Mouse (Mus musculus): Measurements from ENCODE around the gene Ttll5.

The Ttll5 gene

DNA sequence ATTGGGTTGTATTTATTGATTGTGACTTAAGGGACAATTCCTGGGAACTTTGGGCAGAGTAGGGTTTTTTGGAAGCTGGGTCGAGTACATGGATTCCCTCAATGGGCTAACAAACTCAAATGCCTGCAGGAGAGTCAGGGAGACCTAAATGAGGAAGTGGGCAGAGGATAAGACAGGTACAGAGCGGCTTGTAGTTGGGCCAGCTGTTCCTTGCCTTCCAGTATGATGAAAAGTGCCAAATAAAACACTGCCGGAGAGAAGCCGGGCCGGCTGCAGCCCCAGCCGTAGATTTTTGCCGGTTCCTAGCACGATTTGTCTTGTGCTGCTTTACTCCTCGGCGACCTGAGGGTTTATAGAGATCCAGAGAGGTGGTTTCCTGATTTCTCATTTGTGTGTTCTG lies 104.1 kb downstream of the Ttll5 start:
- no peak for DNase-seq (ENCODE audit: low read depth)

DNA sequence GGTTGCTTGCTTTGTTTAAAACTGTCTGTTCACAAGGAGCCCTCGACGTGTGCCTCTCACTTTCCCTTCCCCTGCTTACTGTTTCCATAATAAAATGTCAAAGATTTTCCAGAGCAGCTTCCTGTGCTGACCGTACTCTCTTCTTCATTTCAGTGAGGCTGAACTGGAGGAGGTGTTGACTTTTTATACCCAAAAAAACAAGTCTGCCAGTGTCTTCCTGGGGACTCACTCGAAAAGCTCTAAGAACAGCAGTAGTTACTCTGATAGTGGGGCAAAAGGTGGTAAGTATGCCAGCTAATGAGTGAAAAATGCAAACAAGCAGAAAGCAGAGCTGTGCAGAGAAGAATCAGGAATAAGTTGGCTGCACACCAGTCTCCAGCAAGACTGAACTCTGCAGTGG lies 105.3 kb downstream of the Ttll5 start:
- no peak for DNase-seq (ENCODE audit: low read depth)

DNA sequence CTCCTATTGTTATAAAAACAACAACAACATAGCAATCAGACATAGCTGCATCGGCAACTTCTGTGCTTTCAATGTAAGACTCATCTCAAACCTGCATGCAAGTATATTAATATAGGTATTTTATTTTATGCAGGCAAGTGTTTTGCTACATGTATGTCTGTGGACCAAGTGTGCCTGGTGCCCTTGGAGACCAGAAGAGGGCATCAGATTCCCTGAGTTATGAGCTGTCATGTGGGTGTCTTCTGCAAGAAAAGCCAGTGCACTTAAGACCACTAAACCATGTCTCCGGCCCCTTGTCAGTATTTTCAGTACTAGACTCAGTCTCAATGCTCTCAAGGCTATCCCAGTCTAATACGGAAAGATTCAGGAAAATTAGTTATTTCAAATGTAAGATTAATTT lies 106.3 kb downstream of the Ttll5 start:
- DNase-seq (ENCODE audit: low read depth), result peak; percentile 17

DNA sequence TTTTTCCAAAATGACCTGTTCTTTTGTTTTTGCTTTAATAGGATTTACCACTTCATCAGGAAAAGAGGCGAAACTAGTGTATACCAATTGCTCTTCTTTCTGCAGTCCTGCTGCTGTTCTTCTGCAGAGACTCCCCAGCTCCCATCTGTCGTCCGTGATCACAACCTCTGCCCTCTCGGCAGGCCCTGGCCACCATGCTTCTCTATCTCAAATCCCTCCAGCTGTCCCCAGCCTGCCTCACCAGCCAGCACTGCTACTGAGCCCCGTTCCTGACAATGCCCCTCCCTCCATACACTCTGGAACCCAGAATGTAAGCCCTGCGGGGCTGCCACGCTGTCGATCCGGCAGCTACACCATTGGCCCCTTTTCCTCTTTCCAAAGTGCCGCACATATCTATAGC lies 108.8 kb downstream of the Ttll5 start:
- DNase-seq (ENCODE audit: low read depth), result no peak

DNA sequence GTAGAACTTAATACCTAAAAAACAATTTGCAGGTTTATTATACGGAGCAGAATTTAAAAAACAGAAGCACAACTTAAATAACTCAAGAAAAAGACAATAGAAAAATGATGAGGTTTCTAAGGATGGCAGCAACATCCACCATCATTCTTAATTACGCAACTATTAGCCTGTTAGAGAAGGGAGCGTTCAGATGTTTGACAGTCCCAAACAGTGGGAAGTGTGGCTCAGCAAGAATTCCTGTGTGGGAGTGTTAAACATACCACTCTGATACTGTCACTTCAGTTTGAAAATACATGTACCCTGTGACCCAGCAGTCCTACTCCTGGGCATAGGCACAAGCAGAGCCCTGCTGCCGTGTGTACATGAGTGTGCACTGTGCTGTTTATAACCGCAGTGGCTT lies 112.9 kb downstream of the Ttll5 start:
- DNase-seq (ENCODE audit: low read depth), result no peak

DNA sequence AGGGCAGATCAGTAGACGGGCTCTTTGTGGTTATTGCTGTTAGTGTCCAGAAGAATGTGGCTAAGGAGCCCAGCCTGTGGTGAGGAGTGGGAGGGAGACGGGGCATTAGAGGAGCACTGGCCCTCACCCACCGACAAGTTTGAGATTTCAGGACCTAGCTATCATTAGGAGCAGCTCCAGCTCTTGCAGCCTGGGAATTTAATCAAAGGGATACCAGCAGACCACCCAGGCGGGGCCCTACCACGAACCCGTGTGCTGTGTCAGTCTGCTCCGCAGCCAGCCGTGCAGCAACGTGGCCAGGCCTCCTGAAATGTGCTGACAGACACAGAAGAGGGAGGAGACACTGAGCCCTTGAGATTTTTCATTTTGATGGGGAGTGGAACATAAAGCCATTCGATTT lies 119.0 kb downstream of the Ttll5 start:
- no peak for DNase-seq (ENCODE audit: low read depth)

DNA sequence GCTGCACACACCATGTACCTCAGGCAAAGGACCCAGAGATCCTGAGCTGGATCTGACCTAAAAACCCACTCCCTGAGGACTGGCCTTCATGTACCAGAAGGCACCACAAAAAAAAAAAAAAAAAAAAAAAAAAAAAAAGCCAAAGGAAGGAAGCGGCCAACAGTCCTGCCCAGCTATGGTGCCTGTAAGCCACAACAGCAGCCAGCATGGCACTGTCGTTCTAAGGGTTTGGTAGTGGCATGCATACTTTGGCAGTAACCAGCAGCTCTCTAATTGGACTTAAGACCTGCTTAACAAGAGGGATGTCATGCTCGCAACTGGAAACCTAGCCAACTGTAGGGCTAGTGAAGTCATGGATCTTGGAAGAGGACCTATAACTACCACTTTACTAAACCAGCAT lies 120.0 kb downstream of the Ttll5 start:
- DNase-seq (ENCODE audit: low read depth), result no peak

DNA sequence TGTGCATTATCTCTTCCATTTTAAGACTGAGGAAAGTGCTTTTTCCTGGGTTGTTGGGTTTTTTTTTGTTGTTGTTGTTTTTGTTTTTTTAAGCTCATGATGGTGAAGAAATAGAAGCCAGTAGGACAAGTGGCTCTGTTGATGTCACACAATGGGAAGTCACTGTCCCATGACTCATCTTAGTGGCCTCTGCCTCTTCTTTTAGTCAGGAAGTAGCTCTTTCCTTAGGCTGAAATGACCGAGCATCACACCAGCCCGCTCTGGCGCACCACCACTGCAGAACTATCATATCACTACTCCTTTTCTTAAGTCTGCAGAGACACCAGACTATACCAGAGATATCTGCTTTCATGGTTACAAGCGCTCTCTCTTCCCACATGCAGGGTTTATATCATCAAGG lies 122.7 kb downstream of the Ttll5 start:
- no peak for DNase-seq (ENCODE audit: low read depth)

DNA sequence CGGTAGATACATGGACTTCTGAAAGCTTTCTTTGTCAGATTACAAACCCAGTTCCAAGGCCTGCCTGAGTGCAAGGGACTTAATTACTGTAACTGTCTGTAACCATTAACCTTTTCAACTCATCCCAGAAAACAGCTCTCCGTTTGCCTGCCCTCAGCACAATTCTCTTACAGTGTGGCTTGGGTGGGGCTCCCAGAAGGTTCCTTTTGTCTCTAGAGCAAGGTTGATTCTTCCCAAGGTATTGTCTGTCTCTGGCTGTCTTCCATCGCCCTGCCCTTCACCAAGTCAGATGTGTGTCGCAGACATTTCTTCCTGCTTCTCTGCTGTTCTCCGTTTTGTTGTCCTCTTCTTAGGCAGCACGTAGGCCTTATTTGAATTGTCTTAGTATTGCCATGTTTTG lies 125.2 kb downstream of the Ttll5 start:
- DNase-seq (ENCODE audit: low read depth), result no peak

DNA sequence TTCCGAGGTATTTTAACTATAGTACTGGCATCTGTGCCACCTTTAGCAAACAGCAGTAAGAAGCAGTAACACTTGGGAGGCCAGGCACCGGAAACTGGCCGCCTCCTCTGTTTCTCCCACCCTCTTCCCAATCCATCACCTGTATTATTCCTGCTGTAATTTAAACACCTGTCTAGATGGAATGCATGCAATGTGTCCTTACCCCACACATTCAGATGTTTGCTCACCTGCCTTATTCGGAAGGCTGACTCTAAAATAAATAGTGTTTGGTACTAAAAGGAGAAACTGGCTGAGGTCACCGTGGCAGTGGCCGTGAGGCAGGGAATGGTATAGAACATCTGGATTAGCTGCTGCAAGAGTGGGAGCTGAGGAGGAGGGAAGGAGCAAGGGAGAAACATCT lies 125.9 kb downstream of the Ttll5 start:
- DNase-seq (ENCODE audit: low read depth), result no peak

DNA sequence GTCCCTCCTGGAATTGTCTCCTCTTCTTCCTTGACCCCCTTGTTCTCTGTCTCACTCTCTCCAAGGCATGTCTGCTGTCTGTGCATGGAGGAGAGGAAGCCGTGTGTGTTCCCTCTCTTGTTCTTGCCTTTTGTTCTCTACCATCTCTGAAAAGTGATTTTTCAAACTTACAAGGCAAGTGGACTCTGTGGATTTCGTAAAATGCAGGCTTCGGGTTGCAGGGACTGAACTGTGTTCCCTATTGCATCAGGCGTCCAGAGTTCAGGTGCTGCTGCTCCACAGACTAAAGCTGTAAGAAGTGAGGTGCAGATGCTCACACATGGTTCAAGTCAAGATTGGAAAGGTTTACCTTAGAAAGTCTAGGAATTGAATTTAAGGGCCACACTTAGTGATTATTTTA lies 126.6 kb downstream of the Ttll5 start:
- no peak for DNase-seq (ENCODE audit: low read depth)

DNA sequence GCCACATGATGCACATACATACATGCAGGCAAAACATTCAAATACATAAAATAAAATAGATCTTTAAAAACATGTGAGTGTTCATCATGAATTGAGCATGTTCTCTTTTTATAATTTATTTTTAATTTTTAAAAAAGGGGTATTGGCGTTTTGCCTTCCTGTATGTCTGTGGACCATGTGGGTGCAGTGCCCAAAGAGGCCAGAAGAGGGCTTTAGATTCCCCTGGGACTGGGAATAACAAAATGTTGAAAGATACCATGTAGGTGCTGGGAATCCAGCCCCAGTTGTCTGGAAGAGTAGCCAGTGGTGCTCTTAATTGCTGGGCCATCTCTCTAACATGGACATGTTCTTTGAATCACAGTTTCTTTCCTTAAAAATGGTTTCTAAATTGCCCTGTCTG lies 127.4 kb downstream of the Ttll5 start:
- peak; percentile 52 for DNase-seq (ENCODE audit: low read depth)

DNA sequence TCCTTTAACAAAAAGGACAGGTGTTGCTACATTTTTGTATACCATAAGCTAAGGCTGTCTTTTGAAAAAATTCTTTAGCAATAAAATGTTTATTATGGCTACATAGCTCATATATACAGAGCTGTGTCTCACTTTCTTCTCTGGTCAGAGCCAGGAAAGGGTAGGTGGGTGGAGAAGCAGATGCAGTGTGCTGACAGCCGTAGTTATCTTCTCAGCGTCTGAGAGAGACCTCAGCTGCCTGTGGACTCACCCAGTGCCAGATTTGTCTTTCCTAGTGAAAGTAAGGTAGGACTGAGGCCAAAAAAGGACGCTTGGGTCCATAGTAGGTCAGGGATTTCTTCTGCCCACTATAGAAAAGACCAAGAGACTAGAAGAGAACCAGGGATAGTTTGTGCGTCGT lies 127.9 kb downstream of the Ttll5 start:
- no peak for DNase-seq (ENCODE audit: low read depth)

DNA sequence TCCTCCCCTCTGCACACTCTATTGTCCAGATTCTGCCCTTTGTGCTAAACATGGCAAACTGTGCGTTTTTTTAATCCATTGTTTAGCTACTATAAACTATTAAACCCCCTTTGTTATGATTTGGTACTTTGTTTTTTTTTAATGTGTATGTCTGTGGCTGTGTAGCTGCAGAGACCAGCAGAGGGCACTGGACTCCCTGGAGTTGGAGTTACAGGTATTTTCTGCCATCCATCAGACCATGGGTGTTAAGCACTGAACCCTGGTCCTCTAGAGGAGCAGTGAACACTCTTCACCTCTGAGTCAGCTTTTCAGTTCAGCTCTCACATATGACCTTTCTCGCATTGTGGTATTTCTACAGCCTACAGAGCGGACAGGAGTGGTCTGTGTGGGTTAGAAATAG lies 129.7 kb downstream of the Ttll5 start:
- peak; percentile 55 for DNase-seq (ENCODE audit: low read depth)

DNA sequence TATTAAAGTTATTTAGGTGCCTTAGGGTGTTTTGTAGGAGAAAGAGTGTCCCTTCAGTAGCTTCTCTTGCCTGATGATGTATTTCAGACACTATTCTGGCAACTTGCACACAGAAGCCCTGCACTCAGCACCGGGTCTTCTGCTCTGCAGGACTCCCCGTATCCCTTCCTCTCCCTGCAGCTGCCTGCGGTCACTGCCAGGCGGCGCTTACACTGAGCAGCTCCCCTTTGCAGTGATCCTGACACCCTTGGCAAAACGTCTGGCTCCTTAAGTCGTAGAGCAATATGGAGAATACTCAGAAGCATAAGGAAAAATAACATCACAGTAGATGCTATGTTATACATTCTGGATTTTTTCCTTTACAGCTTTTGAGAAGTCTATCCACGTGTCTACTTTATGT lies 130.6 kb downstream of the Ttll5 start:
- no peak for DNase-seq (ENCODE audit: low read depth)

DNA sequence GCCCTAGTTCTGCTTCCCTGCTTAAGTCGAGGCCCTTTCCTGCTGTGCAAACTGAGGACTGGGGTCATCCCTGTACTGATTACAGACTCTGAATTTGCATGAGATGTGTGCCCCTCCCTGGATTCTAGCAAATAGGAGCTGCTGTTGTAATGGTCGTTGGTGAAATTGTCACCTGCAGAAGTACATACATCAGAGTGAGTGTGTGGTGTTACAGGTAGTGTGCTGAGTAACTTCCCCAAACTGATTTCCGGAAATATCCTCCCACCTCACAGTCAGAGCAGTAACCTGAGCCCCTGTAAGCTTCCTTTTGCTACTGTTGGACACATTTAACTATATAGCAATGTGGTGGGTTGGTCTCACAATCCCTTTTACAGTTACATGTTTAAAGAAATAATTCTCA lies 131.2 kb downstream of the Ttll5 start:
- no peak for DNase-seq (ENCODE audit: low read depth)

DNA sequence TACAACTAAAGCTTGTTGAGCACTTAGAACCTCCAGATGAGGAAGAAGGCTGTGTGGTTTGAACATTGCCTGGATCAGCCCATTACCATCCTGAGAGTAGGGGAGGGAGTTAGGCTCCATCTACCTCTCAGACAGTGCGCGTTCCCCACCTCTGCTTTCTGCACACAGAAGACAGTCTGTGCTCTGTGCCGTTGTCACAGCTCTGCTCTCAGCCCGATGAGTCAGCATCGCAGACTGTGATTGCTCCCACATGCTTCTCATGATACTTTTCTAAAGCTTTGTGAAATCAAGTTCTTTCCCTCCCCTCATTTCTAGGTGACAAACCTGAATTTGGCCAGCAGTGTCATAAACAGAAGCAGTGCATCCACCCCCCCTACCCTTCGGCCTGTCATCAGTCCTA lies 131.8 kb downstream of the Ttll5 start:
- no peak for DNase-seq (ENCODE audit: low read depth)

DNA sequence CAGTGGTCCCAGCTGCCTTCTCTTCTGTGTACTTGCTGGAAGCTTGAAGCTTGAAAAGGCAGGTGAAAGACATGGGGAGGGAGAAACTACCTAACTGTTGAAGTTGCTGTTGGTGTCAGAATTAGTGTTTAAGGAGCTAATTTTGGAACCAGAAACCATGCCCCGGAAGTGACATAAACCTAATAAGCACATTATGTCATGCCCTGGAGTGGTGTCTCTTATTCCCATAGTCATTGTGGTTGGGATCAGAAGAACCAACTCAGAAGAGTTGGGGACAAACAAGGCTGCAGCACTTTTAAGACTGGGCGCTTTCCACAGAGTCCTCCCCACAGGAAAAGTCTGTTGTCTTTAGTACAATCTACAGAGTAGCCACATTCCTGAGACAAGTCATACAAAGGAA lies 134.0 kb downstream of the Ttll5 start:
- no peak for DNase-seq (ENCODE audit: low read depth)

DNA sequence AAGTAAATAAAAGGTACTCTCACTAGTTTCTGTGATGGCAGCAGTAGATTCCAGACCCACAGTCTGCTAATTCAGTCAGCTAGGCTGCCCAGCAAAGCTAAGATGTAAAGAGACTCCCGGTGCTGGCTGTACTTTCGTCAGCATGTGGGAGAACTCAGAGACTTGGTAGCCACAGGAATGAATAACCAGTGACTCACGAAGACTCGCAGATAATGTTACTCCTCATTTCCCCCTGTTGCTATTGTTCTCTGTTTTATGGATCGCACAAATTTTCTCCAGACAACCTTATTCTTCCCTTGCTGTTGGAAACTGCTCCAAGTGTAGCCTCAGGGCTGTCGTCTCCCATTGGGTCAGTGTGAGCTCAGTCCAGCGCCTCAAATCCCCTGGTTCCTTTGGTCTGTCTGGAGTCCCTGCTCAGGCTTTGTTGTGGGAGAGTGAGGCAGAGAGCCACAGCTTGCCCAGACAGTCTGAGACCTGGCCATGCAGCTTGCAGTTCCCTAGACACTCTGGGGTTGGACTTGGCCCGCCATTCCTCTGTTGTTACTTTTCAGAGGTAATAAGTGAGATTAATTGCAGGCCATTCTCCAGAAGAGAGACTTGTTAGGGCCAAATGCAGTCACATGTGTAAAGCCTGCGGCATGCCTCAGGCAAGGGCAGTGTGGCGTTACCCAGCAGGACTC lies 135.5 kb downstream of the Ttll5 start:
- no peak for DNase-seq (ENCODE audit: low read depth)

DNA sequence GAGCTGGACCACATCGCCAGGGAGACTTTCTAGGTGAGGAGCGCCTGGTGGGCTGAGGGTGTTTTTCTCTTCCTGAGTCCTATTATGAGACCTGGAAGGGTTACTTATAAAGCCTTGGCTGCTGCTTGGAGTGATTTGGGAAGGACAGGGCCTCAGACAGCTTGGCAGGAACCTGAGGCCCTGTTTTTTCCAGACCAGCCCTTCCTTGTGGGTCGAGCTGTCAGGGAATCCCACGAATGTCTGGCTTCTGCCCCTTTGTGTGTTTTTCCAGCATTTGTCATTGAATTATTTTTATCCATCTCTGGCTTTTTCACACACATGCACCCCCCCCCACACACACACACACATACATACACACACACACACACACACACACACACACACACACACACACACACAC lies 136.2 kb downstream of the Ttll5 start:
- no peak for DNase-seq (ENCODE audit: low read depth)

DNA sequence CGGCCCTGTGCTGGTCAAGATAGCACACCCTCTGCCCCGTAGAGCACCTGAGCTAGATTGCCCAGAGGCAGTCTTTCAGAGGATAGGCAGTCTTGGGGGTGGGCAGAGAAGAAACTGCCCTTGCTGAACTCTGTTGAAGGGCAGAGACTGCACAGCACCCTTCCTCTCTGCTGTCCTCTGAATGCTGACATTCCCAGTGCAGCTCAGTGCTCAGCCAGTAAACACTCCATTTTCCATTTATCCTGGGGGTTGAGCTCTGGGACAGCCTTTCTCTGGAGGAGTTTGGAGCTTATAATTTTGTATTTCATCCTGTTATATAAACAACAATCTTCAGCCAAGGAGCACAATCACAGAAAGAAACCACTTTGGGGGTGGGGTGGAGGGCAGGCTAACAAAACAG lies 138.7 kb downstream of the Ttll5 start:
- no peak for DNase-seq (ENCODE audit: low read depth)

DNA sequence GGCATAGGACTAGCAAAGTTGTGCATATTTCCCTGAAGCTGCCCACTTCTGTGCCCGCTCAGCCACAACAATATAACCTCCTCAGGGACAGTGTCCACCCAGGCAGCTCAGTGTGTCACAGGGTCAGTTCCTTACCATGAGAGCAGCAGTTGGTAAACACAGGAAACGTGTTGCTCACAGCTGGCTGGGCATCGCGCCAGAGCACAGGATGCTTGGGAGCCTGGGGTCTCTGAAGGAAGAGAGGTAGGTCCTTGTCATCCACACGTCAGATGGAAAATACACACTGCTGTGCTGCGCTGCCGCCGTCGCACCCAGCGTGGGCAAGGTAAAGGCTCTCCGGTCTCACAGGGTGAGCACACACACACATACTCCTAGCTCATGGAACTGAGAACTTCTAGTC lies 139.2 kb downstream of the Ttll5 start:
- peak; percentile 36 for DNase-seq (ENCODE audit: low read depth)

DNA sequence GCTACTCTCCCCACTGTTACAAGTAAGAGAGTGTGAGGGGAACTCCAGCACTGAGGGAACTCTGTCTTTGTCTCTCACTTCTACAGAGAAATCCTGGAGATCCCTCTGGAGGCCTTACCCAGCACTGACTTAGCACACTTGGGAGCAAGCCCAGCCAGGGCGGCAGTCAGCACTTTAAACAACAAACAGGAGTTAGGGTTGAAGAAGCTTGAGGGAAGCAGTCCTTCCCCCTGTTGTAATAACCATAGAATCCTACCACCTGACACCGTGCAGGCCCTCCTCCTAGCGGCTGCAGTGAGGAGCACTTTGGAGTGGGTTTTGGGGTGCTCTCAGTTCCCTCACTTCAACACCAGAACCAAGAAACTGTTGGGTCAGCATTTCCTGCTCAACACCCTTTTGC lies 140.0 kb downstream of the Ttll5 start:
- no peak for DNase-seq (ENCODE audit: low read depth)

DNA sequence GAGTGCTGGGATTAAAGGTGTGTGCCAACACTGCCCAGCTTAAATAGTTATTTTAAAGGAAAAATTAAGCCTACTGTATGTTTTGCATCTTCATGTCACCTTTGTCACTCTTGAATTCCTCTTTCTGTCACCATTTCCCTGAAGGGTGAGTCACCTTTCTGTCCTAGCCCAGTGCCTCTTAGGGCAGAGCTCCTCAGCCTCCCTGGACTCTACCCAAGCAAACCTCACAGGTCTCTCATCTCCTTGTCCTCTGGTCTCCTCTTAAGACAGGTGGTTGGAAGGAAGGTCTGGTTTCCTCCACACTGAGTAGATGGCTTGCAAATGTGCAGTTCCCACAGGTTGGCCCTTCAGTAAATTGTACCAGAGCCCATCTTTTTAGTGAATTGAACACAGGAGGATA lies 143.4 kb downstream of the Ttll5 start:
- peak; percentile 34 for DNase-seq (ENCODE audit: low read depth)

DNA sequence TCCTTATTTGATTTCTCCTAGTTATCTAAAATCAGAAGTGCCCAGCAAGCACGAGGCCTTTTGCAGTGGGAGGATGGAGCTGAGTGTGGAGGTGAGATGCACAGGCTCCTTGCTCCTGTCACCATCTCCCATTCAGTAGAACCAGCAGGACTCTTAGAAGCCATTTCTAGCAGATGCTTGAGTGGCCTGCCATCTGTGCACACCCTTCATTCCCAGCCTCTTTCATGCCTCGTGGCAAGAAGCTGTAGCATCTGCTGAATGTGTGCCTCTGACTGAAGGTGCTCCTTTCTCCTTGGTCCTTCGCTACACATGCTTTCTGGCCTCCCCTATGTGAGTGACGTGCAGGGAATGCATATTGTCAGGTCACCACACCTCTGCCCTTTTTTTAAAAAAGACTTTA lies 143.9 kb downstream of the Ttll5 start:
- DNase-seq (ENCODE audit: low read depth), result no peak

Measured in induced T-regulatory cell, adult 2 months (primary cell).